Mouse (Mus musculus): ENCODE results near the gene Dll4. TPM values are rescaled to one million over a fixed set of nuclear protein-coding genes. Genes with fewer than 3 reads are reported as not detected.

Gene Dll4
- total and polyA plus RNA-seq, 2 experiments from 2014 or later: 2.4 to 2.8 TPM

GRCm38 (mm10) chr2:119292281-119292680 is 33.3 kb upstream of the Dll4 start:
- H3K27me3 ChIP-seq (ENCODE audit: insufficient read depth, low read length): no peaks in the 10 kb centered on the region
- H3K4me2 ChIP-seq (ENCODE audit: low read depth): no peak overlapping the region
- H3K9me3 ChIP-seq (ENCODE audit: low read length): no peaks in the 10 kb centered on the region
- H3K4me1 ChIP-seq (ENCODE audit: insufficient read depth): peaks cover 5% of the 10 kb centered on the region; the same call in 1 of the 2 replicates
- no peak overlapping the region for H3K27ac ChIP-seq (ENCODE audit: low read depth, low read length)
- H3K9ac ChIP-seq: no peak overlapping the region
- WGBS: 93% methylated on average over 5 of the region's 5 CpGs
- H3K4me3 ChIP-seq (ENCODE audit: low read depth, low read length): no peak overlapping the region
- DNase-seq (no peak), ATAC-seq (no peak)
- TF ChIP-seq CTCF (IDR thresholded peaks at IDR 0.05; ENCODE audit: low read depth): no peak
- peaks cover 56% of the 10 kb centered on the region for H3K36me3 ChIP-seq (ENCODE audit: insufficient read depth)

GRCm38 (mm10) chr2:119292852-119293251 is 32.7 kb upstream of the Dll4 start:
- WGBS: 95% methylated on average over 17 of the region's 17 CpGs

GRCm38 (mm10) chr2:119293311-119293710 is 32.3 kb upstream of the Dll4 start:
- Histone ChIP-seq H3K9ac (no peak overlapping the region), H3K4me2 (ENCODE audit: low read depth) (no peak overlapping the region), H3K27ac (ENCODE audit: low read depth, low read length) (no peak overlapping the region), H3K9me3 (ENCODE audit: low read length) (no peaks in the 10 kb centered on the region), H3K4me1 (ENCODE audit: insufficient read depth) (peaks cover 5% of the 10 kb centered on the region; the same call in 1 of the 2 replicates), H3K4me3 (ENCODE audit: low read depth, low read length) (no peak overlapping the region), H3K27me3 (ENCODE audit: insufficient read depth, low read length) (no peaks in the 10 kb centered on the region), H3K36me3 (ENCODE audit: insufficient read depth) (peaks cover 64% of the 10 kb centered on the region)
- 97% methylated on average over 17 of the region's 17 CpGs for WGBS
- no peak for TF ChIP-seq CTCF (IDR thresholded peaks at IDR 0.05; ENCODE audit: low read depth)
- ATAC-seq (no peak), DNase-seq (no peak)

More at GRCm38 (mm10) chr2:119292852-119293251, 32.7 kb upstream of the Dll4 start:
- Histone ChIP-seq H3K4me1 (ENCODE audit: insufficient read depth) (peaks cover 5% of the 10 kb centered on the region; the same call in 1 of the 2 replicates), H3K27me3 (ENCODE audit: insufficient read depth, low read length) (no peaks in the 10 kb centered on the region), H3K4me3 (ENCODE audit: low read depth, low read length) (no peak overlapping the region), H3K36me3 (ENCODE audit: insufficient read depth) (peaks cover 61% of the 10 kb centered on the region), H3K9ac (no peak overlapping the region), H3K27ac (ENCODE audit: low read depth, low read length) (no peak overlapping the region), H3K4me2 (ENCODE audit: low read depth) (no peak overlapping the region), H3K9me3 (ENCODE audit: low read length) (no peaks in the 10 kb centered on the region)
- ATAC-seq (no peak), DNase-seq (no peak)
- no peak for TF ChIP-seq CTCF (IDR thresholded peaks at IDR 0.05; ENCODE audit: low read depth)

GRCm38 (mm10) chr2:119293776-119294390 is 31.7 kb upstream of the Dll4 start:
- no peak for ATAC-seq

GRCm38 (mm10) chr2:119294411-119294810 is 31.2 kb upstream of the Dll4 start:
- H3K36me3 ChIP-seq (ENCODE audit: insufficient read depth): peaks cover 73% of the 10 kb centered on the region

More at GRCm38 (mm10) chr2:119293776-119294390, 31.7 kb upstream of the Dll4 start:
- no peak overlapping the region for H3K4me3 ChIP-seq (ENCODE audit: low read depth, low read length)
- DNase-seq: no peak
- WGBS: 90% methylated on average over 34 of the region's 34 CpGs
- H3K9me3 ChIP-seq (ENCODE audit: low read length): no peaks in the 10 kb centered on the region
- H3K27ac ChIP-seq (ENCODE audit: low read depth, low read length): no peak overlapping the region
- H3K27me3 ChIP-seq (ENCODE audit: insufficient read depth, low read length): no peaks in the 10 kb centered on the region
- peaks cover 5% of the 10 kb centered on the region; the same call in 1 of the 2 replicates for H3K4me1 ChIP-seq (ENCODE audit: insufficient read depth)
- no peak for TF ChIP-seq CTCF (IDR thresholded peaks at IDR 0.05; ENCODE audit: low read depth)
- peaks cover 68% of the 10 kb centered on the region for H3K36me3 ChIP-seq (ENCODE audit: insufficient read depth)
- H3K4me2 ChIP-seq (ENCODE audit: low read depth): no peak overlapping the region
- H3K9ac ChIP-seq: no peak overlapping the region

GRCm38 (mm10) chr2:119296756-119297155 is 28.8 kb upstream of the Dll4 start:
- Histone ChIP-seq H3K36me3 (ENCODE audit: insufficient read depth) (peaks cover 62% of the 10 kb centered on the region), H3K9ac (no peak overlapping the region), H3K27me3 (ENCODE audit: insufficient read depth, low read length) (no peaks in the 10 kb centered on the region), H3K27ac (ENCODE audit: low read depth, low read length) (no peak overlapping the region), H3K4me1 (ENCODE audit: insufficient read depth) (no peaks in the 10 kb centered on the region), H3K4me3 (ENCODE audit: low read depth, low read length) (no peak overlapping the region), H3K4me2 (ENCODE audit: low read depth) (no peak overlapping the region), H3K9me3 (ENCODE audit: low read length) (no peaks in the 10 kb centered on the region)
- ATAC-seq (no peak), DNase-seq (no peak)
- WGBS: 93% methylated on average over 12 of the region's 12 CpGs
- no peak for TF ChIP-seq CTCF (IDR thresholded peaks at IDR 0.05; ENCODE audit: low read depth)

More at GRCm38 (mm10) chr2:119294411-119294810, 31.2 kb upstream of the Dll4 start:
- Histone ChIP-seq H3K9me3 (ENCODE audit: low read length) (no peaks in the 10 kb centered on the region), H3K4me2 (ENCODE audit: low read depth) (no peak overlapping the region), H3K4me3 (ENCODE audit: low read depth, low read length) (no peak overlapping the region), H3K4me1 (ENCODE audit: insufficient read depth) (peaks cover 2% of the 10 kb centered on the region; the same call in 1 of the 2 replicates), H3K9ac (no peak overlapping the region), H3K27me3 (ENCODE audit: insufficient read depth, low read length) (no peaks in the 10 kb centered on the region), H3K27ac (ENCODE audit: low read depth, low read length) (no peak overlapping the region)
- no peak for TF ChIP-seq CTCF (IDR thresholded peaks at IDR 0.05; ENCODE audit: low read depth)
- no peak for DNase-seq
- ATAC-seq: no peak
- WGBS: 92% methylated on average over 18 of the region's 18 CpGs

GRCm38 (mm10) chr2:119297506-119297905 is 28.1 kb upstream of the Dll4 start:
- H3K4me2 ChIP-seq (ENCODE audit: low read depth): no peak overlapping the region
- 91% methylated on average over 19 of the region's 19 CpGs for WGBS
- TF ChIP-seq CTCF (IDR thresholded peaks at IDR 0.05; ENCODE audit: low read depth): no peak
- H3K4me1 ChIP-seq (ENCODE audit: insufficient read depth): no peaks in the 10 kb centered on the region
- ATAC-seq (no peak), DNase-seq (no peak)
- H3K27ac ChIP-seq (ENCODE audit: low read depth, low read length): no peak overlapping the region
- H3K27me3 ChIP-seq (ENCODE audit: insufficient read depth, low read length): no peaks in the 10 kb centered on the region
- H3K36me3 ChIP-seq (ENCODE audit: insufficient read depth): peaks cover 55% of the 10 kb centered on the region
- no peak overlapping the region for H3K9ac ChIP-seq
- H3K9me3 ChIP-seq (ENCODE audit: low read length): no peaks in the 10 kb centered on the region
- H3K4me3 ChIP-seq (ENCODE audit: low read depth, low read length): no peak overlapping the region

All from forebrain, postnatal 0 days (tissue).